8 mouse cellular contexts compared by ENCODE assay signal in genomic region chr17:4778161-4778560, GRCm38 (mm10).
DNase-seq lines count a peak whose midpoint lies in the region; ATAC-seq lines count a peak whose summit lies in the region.

No protein-coding gene starts in this region.

- no peaks in the 10 kb centered on the region for H3K9me3 ChIP-seq in hindbrain, embryonic 14.5 days (ENCODE audit: control insufficient read depth, low read length)

- H3K27ac ChIP-seq in hindbrain, embryonic 14.5 days = no peak overlapping the region

- no peak overlapping the region for H3K4me3 ChIP-seq in hindbrain, embryonic 14.5 days (replicated peaks; ENCODE audit: low read length)

- H3K4me2 ChIP-seq in hindbrain, embryonic 14.5 days (replicated peaks) = no peak overlapping the region

- DNase-seq in NIH3T3 (ENCODE audit: low read depth) = peak; percentile 83
- DNase-seq in cerebellum, adult 8-10 months = peak; percentile 77
- peak; percentile 14 to 40 for DNase-seq in frontal cortex, postnatal 14 days (ENCODE audit: low spot score in 2 of 2)
- peak; percentile 81 for DNase-seq in hindbrain, embryonic 14.5 days (ENCODE audit: low spot score)
- DNase-seq in layer of hippocampus, postnatal 25 days (ENCODE audit: extremely low spot score in 1 of 2, low spot score in 1 of 2) = peak; percentile 71 to 77
- peak; percentile 39 to 64 for DNase-seq in right cerebral cortex, postnatal 10 days (ENCODE audit: low spot score in 2 of 2)
- DNase-seq in urinary bladder, postnatal 25 days (ENCODE audit: low spot score) = peak; percentile 80

- no peaks in the 10 kb centered on the region; the same call in 1 of the 2 replicates for H3K4me1 ChIP-seq in hindbrain, embryonic 14.5 days (replicated peaks; ENCODE audit: control insufficient read depth, insufficient read depth, low read length)

- no peaks in the 10 kb centered on the region for H3K27me3 ChIP-seq in hindbrain, embryonic 14.5 days (ENCODE audit: control insufficient read depth, insufficient read depth, low read length)

- ATAC-seq in hindbrain, embryonic 14.5 days (ENCODE audit: low FRiP score) = peak; percentile 21; the same call in 1 of the 2 replicates
- peak; percentile 98 for ATAC-seq in megakaryocyte progenitor cell, adult 5-6 weeks (replicated peaks; ENCODE audit: poor library complexity)

- 2% methylated on average over 14 of the region's 14 CpGs for WGBS in hindbrain, embryonic 14.5 days

- no peaks in the 10 kb centered on the region for H3K36me3 ChIP-seq in hindbrain, embryonic 14.5 days (replicated peaks; ENCODE audit: control insufficient read depth, insufficient read depth)

- no peak overlapping the region for H3K9ac ChIP-seq in hindbrain, embryonic 14.5 days

Comparison
In these comparisons a context has a peak if more than half of its experiments do, and no peak if none do; other contexts are left out.
1. DNase-seq: peak in every context shown above with its lines; median percentile 83 in NIH3T3; 81 in hindbrain, embryonic 14.5 days; 80 in urinary bladder, postnatal 25 days; 77 in cerebellum, adult 8-10 months; 74 in layer of hippocampus, postnatal 25 days; 52 in right cerebral cortex, postnatal 10 days; 27 in frontal cortex, postnatal 14 days.